Mouse (Mus musculus): ENCODE measurements around the gene Rffl.
A peak's percentile ranks its signal among the peaks of the same experiment; 100 is the strongest.

The Rffl gene

DNA sequence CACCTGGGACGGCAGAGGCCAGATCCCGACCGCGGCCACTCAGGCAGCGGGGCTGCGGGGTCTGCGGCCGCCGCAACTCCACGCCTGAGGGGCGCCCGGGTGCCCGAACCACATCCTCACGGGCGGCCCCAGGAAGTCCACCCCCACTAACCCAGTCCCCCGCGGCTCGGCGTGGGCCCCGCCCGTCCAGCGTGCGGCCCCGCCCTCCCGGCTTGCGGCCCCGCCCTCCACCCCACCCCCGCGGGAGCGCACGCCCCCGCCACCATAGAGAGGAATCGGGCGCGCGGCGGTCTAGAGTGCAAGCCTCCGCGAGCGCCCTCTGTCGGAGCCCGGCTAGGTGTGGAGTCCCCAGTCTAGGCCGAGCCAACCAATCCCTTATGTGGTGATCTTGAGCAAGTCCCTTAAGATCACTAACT, at the start of gene Rffl:
Gene Rffl (minus strand): TSS at position 180 of the 416 bp plus-strand sequence.
- peak; percentile 93 for DNase-seq (ENCODE audit: low read depth, low spot score)

DNA sequence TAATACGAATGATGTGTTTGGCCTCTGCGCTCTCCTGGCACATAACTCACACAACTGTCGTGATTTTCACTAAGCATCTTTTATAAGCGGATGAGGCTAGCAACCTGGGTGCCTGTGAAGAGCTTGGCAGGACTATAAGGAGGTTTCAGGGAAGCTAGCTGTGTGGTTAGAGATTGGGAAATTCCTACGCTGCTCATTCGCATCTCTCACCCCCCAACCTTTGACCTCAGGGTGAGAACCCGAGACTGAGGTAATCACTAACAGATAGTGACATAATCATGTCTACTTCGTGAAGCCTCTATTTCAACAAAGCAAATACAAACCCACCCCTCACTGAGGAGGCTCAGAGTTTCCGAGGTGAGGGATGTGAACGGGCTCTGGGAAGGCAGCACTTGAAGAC, 49.8 kb upstream of the Rffl start:
- peak; percentile 12 for DNase-seq (ENCODE audit: low read depth, low spot score)

DNA sequence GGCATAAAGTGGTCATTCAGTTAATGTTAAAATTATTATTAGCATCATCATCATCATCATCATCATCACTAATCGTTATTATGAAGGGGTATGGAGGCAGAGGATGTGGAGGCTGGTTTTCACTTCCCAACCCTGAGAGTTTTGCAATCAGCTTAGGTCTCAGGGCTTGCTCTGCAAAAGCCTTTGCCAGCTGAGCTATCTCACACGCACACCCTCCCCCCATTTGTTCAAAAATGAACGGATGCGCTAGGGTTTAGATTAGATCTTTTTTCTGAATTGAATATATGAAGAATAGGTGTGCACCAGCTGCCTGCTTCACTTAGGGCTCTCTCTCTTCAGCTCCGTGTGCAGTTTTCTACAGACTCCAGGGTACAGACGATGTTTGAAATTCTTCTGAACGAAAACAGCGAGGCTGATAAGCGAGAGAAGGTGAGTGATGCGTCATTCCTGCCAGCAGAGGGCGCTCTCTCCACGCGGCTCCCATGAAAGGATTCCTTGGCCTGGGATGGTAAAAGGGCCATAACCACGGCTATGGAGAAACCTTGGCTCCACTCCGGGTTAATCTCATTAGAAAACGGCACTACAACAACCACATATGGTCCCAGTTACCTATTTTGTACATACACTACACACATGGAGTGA, 43.8 kb upstream of the Rffl start:
- peak; percentile 84 for DNase-seq (ENCODE audit: low read depth, low spot score)

DNA sequence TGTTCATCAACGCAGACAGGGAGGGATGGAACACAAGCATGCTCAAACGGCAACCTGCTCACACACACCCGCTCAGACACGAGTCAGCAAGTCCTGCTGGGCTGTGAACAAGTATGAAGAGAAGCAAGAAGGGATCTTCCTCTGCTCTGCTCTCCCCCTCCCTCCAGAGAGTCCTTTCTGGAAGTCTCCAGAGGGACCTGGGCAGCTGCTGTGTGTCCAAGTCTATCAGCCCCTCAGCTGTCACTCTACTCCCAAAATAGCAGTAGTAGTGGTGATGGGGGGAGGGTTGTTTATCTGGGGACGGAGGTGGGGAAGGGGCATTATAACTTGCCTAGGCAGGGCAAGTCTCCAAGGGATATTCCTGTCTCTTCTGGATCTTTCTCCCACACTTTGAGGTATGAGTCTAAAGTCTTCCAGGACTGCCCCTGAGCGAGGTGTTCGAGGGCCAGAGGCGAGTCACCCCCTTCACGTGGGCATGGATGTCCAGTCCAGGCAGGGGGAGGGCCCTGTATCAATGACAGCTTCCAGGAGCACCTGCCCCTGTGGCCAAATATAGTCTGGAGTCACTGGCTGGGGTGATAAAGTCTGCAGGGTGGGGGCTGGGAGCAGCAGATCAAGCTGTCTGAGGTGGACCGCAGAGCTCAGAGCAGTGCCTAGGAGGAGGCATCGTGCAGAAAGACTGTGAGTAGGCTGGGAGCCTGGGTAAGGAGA, 39.8 kb upstream of the Rffl start:
- DNase-seq (ENCODE audit: low read depth, low spot score): no peak

DNA sequence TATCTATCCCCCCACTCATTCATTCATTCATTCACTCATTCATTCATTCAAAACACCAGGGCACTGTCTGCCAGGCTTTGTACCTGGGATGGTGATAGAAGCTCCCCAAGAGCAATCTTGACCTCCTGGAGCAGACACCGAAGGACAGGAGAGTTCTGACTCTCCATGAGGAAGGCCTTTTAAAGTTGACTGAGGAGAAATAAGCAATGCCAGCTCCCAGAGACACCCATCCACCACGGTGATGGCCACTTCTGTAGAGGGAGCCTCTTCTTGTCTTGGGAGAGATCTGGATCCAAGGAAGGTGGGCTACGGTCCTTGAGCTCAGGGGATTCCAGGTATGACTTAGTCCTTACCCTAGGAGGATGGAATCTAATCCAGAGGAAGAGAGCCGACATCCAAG, 39.2 kb upstream of the Rffl start, which contains the start of gene Unc45b:
Gene Unc45b (plus strand): TSS at position 301 of the 400 bp plus-strand sequence.
- DNase-seq (ENCODE audit: low read depth, low spot score): no peak

DNA sequence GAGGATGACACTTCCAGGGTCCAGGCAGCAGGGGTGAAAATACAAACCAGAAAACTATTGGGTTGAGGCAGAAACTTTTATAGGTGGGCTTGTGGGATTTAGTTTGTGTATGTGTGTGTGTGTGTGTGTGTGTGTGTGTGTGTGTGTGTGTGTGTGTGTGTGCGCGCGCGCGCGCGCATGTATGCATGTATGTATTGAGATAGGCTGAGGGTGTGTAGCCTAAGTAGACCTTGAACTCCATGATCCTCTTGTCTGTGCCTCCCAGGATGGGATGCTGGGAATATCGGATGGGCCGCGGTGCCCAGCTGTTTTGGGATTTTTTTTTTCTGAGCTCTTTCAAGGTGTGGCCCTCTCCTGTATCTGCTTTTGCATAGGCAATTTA, 37.6 kb upstream of the Rffl start:
- no peak for DNase-seq (ENCODE audit: low read depth, low spot score)

DNA sequence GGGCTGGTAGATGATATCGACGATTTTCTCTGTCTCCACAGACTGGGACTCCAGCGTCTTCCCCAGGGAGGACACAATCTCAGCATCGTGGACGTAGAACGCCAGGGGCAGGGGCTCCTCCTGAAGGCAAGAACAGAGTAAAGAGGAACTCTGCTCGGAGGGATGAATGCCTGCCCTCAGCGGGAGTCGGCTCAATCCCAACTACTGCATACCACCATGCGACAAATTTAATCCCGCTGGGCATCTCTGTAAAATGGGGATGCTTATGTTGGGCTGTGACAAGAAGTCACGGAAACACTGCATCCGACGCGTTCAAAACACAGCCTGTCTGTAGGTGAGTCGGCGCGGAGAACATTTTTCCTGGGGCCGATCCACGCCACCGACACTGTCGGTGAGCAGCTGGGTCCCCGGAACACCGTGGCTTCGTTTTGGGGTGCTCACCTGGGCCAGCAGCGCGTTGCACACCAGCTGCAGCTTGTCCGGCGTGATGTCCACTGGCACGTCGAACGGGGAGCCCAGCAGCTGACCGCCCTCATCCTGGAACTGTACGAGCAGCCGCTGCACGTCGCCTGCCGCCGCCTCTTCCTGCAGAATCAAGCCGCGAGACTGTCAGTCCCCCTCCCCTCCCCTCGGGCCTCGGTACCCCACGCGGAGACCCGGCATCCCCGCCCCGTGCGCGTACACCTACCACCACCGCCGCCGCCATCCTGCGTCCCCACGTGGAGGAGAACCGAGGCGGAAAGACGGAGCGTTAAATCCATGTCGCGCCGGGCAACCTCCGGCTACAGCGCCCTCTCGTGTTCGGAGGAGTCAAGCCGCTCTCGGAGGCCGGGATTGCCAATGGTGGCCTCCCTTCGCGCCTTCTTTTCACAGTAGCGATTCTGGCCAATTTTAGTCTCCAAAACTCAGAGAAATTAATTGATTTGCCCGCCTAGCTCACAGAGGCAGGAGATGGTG, 36.9 kb upstream of the Rffl start, which contains the start of gene Nle1:
Gene Nle1 (minus strand): TSS at position 761 of the 957 bp plus-strand sequence.
- DNase-seq (ENCODE audit: low read depth, low spot score): peak; percentile 84

DNA sequence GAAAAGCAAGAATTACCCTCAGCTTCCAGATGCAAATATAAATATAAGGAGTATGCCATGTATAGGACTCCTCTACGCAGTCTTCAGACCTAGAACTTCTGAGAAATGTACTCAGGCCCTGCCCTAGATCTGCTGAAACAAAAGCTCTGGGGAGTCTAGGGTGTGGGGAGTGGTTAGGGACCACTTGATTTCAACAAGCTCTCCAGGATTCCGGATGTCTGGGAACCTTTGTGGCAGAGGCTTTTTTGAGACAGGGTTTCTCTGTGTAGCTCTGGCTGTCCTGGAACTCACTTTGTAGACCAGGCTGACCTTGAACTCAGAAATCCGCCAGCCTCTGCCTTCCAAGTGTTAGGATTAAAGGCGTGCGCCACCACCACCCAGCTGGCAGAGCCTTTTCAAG, 34.8 kb upstream of the Rffl start:
- no peak for DNase-seq (ENCODE audit: low read depth, low spot score)

DNA sequence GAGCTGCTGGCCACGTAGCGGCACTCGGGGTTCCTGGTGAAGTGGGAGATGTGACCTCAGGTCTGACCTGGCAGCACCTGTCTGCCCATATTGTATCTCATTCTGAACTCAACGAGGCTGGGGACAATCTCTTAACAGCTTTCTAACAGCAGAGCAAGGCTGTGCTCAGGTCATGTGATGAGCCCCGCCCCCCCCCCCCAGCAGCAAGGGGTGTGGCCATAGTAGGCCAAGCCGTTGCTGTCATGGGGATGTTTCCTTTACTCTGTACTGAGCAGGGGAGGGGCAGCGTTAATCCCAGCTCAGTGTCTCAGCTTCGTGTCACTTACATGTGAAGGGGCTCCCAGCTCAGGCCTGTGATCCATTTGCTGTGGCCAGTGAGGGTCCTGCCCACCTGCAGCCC, 33.9 kb upstream of the Rffl start:
- DNase-seq (ENCODE audit: low read depth, low spot score): no peak

DNA sequence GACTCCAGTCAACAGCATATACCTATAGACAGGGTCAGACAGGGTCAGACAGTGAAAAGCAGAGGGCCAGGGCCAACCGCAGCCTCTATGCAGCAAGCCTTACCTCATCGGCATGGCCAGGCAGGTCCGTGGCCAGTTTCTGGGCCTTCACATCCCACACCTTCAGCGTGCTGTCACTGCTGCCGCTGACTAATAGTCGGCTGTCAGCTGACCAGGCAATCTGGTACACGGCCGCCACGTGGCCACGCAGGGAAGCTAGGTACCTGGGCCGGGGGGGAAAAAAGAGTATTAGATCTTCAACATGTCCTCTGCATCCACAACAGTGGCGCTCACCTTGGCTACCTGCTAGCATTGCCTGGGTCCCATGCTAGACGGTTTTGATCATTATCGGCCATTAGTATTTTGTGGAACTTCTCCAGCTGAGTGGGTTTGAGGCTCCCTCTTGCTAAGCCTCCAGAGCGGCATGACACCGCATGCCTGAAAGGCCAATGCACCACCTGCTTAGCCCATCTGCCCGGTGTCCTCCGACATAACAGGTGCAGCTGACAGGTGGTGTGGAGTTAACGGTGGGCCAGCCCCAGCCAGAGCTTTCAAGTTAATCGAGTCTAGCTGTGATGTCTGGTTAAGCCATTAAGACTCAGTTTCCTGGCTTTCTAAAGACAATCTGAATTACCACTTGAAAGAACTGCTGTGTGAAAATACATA, 30.7 kb upstream of the Rffl start:
- DNase-seq (ENCODE audit: low read depth, low spot score): no peak

DNA sequence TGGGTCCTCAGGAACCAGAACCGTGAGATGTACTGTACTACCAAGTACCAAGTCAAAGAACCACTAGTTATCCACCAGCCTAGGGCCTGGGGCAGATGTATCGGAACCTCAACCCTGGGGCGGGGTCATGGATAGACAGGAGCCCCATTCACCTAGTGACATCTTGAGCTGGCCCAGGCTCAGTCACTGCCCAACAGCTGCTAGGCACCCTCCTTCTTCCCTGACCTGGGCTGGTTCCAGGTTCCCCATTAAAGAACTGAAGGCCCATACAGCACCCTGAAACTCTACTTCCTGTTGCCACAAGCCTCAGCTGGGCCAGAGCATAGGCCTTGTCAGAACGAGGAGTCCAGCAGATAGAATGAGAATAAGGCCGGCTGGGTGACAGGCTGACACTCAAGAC, 28.7 kb upstream of the Rffl start:
- DNase-seq (ENCODE audit: low read depth, low spot score): no peak

DNA sequence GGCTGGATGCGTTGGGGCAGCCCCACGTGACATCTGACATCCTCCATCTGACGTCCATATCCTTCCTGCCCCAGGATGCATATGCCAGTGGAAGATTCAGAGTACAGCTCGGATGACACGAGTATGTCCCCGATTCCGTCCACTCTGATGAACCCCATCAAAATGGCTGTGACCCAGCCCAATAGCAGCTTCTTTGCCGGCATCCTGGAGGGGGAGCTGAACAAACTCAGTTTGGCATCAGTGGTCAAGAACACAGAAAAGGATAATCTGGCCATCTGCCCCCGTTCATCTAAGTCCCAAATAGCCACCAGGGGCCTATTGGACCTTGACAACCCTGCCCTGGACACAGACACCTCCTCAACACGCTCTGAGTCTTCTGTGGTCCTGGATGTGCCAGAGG, 26.5 kb upstream of the Rffl start:
- no peak for DNase-seq (ENCODE audit: low read depth, low spot score)

DNA sequence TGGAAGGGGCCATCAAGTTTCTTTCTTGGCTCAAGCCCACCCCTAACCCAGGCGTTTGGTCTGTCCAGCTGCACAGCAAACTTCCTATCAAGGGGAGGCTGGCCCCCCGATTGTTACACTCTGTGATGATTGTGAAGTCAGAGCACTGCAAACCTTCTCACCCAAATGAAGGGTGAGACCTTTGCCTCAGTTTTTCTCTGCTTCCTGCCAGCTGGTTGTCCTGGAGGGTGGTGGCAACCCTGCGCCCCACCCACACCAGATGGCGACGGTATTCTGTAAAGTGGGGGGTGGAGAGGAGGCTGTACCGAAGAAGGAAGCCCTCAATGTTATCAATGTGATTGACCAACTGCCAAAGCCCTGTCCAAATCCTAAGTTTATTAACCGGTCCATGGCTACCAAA, 20.9 kb upstream of the Rffl start, which contains the start of gene Fndc8:
Gene Fndc8 (plus strand): TSS at position 189 of the 400 bp plus-strand sequence.
- DNase-seq (ENCODE audit: low read depth, low spot score): no peak

DNA sequence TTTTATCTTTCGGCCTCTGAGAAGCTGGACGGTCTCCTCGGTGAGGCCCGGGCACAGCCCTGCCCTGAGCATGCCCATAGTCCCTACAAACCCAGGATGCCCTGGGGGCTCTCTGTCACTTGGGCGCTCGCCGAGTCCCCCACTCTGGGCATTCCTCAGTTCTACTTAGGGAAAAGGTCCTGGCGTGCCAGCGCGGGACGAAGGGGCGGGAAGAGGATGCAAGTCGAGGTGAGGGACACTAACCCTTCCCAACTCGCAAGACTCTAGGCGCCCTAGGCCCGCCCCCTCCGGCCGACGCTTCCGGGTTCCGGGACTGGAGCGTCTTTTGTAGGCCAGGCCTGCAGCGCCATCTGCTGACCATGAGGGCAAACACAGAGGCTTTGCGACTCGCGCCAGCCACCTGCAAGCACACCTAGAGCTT, 19.3 kb upstream of the Rffl start, which contains the start of gene Rad51d:
Gene Rad51d (minus strand): TSS at position 273 of the 421 bp plus-strand sequence.
- peak; percentile 95 for DNase-seq (ENCODE audit: low read depth, low spot score)

DNA sequence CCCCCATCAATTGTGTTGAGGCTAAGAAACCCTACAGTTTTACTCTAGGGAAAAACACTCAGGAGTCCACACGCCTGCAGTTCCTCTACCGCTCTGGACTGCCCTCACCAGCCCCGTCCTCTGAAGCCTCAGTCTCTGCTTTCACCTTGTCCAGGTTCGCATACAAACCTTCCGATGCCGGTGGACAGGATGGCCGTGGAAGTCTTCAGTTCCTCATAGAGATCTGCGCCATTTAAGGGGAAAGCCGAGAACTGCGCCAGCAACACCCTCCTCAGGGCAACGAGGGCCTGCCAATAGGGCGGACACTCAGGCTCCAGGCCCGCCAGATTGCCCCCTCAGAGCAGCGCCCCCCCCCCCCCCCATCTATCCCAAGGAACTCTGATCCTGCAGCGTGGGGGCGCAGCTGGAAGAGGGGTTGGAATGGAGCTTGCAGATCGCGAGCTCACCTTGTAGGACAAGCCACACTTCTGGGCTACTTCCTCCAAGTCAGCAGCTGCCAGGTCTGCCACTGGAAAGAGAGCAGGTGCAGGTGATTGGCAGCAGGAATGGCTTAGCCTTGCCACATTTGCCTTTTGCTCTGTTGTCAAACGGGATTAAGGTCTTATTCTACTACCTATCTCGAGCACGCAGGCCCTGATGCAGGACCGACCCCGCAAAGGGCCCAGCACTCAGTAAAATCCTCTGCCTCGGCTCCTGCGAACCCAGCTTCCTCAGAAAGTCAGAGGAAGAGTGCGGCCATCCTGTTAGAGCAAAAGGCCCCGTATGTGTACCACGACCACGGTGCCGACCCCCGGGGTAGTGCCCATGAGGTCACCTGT, 18.7 kb upstream of the Rffl start:
- peak; percentile 35 for DNase-seq (ENCODE audit: low read depth, low spot score)

DNA sequence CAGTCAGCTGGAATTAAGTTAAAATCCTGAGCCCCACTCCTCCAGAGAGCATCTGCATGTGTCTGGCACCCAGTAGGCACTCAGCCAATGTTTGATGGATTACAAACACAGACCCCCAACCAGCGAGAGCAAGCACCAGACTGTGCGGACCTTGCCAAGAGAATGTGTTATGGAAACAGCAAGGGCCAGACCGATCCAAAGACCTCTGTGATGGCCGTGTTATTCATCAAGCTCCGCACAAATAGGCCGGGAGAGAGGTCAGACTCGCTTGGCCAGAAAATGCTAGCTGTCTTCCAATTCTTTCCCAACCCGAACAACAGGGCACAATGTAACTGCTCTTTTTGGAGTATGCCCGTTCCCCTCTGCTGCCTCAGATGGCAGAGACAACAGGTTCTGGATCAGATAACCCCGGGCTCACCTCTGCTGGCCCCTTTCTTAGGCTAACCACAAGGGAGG, 17.5 kb upstream of the Rffl start:
- no peak for DNase-seq (ENCODE audit: low read depth, low spot score)

DNA sequence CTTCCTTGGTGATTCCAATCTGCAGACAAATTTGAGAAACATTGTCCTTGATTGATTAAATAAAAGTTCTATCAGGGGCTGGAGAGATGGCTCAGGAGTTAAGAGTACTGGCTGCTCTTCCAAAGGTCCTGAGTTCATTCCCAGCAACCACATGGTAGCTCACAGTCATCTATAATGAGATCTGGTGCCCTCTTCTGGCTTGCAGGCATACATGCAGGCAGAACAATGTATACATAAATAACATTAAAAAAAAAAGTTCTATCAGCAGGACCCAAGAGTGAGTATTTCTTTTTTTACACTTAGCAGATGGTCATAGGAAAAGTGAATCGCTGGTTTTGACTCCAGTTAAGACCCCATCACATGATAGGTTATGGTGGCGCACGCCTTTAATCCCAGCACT, 15.5 kb upstream of the Rffl start:
- DNase-seq (ENCODE audit: low read depth, low spot score): peak; percentile 52

DNA sequence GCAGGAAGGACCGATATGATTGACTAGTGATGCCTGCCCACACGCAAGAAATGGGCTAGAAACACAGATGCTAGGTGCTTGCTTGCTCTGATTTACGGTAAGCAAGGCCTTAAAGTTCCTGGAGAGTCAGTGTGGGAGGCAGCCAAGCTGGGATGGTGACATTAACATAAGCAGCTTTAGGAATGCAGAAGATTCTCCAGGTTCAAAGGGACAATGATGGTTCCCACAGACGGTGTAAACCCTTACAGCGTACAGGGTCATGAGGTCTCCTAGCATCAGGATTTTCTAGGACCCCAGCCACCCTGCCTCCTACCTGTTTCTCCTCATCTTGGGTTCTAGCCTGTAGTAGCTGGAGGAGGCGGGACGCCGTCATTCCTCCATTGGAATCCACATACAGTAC, 12.2 kb upstream of the Rffl start:
- DNase-seq (ENCODE audit: low read depth, low spot score): no peak

DNA sequence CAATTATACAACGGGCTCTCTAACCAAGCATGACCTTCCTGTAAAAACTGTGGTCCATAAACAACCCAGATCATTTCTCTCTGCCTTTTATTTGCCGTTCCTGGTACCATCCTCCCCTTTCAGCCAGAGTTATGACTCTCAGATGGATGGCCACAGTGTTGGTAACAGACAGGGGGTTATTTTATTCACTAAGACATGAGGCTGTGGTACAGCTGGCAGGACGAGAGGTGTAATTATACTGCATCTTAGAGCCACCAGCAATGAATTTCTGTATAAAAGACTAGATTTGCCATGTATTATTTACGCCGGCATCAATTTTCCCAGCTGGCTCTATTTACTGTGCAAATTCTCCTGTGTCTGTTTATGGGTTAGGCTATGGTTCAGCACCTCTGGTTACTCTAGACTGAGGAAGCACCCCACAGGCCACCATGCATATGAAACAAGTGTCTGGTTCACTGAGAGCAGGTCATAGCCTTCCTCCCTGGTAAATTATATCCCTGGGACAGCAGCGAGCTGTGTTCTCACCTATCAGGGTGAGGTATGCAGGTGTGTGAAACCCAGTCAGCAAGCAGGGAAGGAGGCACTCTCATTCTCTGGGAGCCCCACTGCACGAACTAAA, 6.8 kb upstream of the Rffl start:
- no peak for DNase-seq (ENCODE audit: low read depth, low spot score)

DNA sequence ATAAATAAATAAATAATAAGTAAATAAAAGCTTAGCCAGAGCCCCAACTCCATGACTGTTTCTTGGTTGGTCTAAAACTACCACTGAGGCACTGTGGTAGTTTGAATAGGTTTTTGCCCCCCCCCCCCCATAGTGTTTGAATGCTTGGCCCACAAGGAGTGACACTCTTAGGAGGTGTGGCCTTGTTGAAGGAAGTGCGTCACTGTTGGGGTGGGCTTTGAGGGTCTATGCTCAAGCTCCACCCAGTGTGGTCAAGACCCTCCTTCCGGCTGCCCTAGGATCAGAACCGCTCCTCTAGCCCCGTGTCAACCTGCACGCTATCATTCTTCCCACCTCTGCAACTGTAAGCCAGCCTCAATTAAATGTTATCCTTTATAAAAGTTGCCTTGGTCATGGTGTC, 4.6 kb upstream of the Rffl start:
- DNase-seq (ENCODE audit: low read depth, low spot score): no peak
